Mouse (Mus musculus) bone marrow macrophage, adult 2 months (primary cell): ENCODE results near the gene Zfp808.
"Not testable (repeated sequence)": the region's sequence is repeated elsewhere in the genome, so short reads cannot be mapped to it uniquely, and the experiment has no call there.

Experiments
- CTCF ChIP-seq: IDR thresholded peaks from 2 replicates; pipeline ENCODE4 v1.5.1; 2012; ENCODE audit warnings: low read depth, mild to moderate bottlenecking, low read length, moderate library complexity
- POLR2A ChIP-seq: IDR thresholded peaks from 2 replicates; pipeline ENCODE4 v1.6.1; 2012; ENCODE audit warnings: mild to moderate bottlenecking, low read depth, low read length, borderline replicate concordance

GRCm38 (mm10) chr13:62181835-62182755 is 52.4 kb downstream of the Zfp808 start:
- TF ChIP-seq CTCF, POLR2A: not testable (repeated sequence)
